In the genomic region with DNA sequence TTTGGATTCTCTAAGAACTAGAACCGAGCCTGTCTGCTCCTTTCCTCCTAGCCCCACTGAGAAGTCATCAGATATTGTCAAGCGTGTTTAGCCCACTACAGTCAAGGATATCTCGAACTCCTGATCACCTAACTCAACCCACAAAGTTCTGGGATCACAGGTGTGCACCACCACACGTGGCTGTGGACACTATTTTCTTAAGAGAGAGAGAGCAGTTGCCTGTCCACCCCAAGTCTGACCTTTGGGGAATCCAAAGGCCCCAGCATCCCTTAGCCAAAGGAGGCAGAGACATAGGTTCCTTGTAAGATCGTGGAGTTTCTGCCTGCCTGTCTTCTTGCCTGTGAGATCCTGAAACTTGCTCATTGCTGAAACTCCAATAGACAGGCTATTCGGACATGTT, we compare ENCODE assay signal across 8 mouse cellular contexts. TPM values are rescaled to one million over a fixed set of nuclear protein-coding genes. Genes with fewer than 3 reads are reported as not detected.
DNase-seq lines count a peak whose midpoint lies in the region; ATAC-seq and TF ChIP-seq lines count a peak whose summit lies in the region.

No protein-coding gene starts in this region.

- no peak for ATAC-seq in erythroblast, adult 5-6 weeks (replicated peaks; ENCODE audit: low FRiP score, poor library complexity, severe bottlenecking)
- no peak for ATAC-seq in heart, embryonic 13.5 days (ENCODE audit: extremely low read depth, insufficient number of reproducible peaks, low FRiP score, low TSS enrichment)
- ATAC-seq in liver, embryonic 16.5 days (ENCODE audit: low read depth) = no peak

- peak overlapping the region; percentile 79 for H3K9ac ChIP-seq in heart, embryonic 13.5 days
- no peak overlapping the region; the same call in 1 of the 2 replicates for H3K9ac ChIP-seq in liver, embryonic 16.5 days (ENCODE audit: low read depth, low read length)

- DNase-seq in adipocyte (ENCODE audit: low spot score) = no peak
- DNase-seq in adrenal gland, adult (ENCODE audit: inconsistent age in 2 of 2, low spot score in 1 of 2) = no peak
- no peak for DNase-seq in embryo, embryonic 10.5 days (ENCODE audit: low spot score)

- peaks cover 41% of the 10 kb centered on the region for H3K4me1 ChIP-seq in erythroblast, embryonic 14.5 days (ENCODE audit: control insufficient read depth)
- peaks cover 29% of the 10 kb centered on the region for H3K4me1 ChIP-seq in heart, embryonic 13.5 days
- H3K4me1 ChIP-seq in liver, embryonic 16.5 days (ENCODE audit: control insufficient read depth, low read depth, low read length) = peaks cover 25% of the 10 kb centered on the region

- H3K79me3 ChIP-seq in C2C12 (ENCODE audit: low read depth) = peaks cover 29% of the 10 kb centered on the region

- H3K9me3 ChIP-seq in erythroblast, embryonic 14.5 days (ENCODE audit: control insufficient read depth, low read length) = no peaks in the 10 kb centered on the region
- H3K9me3 ChIP-seq in heart, embryonic 13.5 days = no peaks in the 10 kb centered on the region
- H3K9me3 ChIP-seq in liver, embryonic 16.5 days (replicated peaks; ENCODE audit: control insufficient read depth, low read length) = no peaks in the 10 kb centered on the region

- H3K79me2 ChIP-seq in C2C12 (ENCODE audit: control insufficient read depth, insufficient read depth) = peaks cover 44% of the 10 kb centered on the region

- peaks cover 7% of the 10 kb centered on the region for H3K27me3 ChIP-seq in erythroblast, embryonic 14.5 days (ENCODE audit: control insufficient read depth)
- H3K27me3 ChIP-seq in C2C12 (ENCODE audit: control insufficient read depth, insufficient read depth, insufficient read length) = no peaks in the 10 kb centered on the region
- peaks cover under 1% of the 10 kb centered on the region; the same call in 1 of the 2 replicates for H3K27me3 ChIP-seq in heart, embryonic 13.5 days (replicated peaks)
- no peaks in the 10 kb centered on the region for H3K27me3 ChIP-seq in liver, embryonic 16.5 days (ENCODE audit: control insufficient read depth, insufficient read depth, low read depth, low read length)

- WGBS in heart, embryonic 13.5 days = 27% methylated on average over 6 of the region's 6 CpGs
- WGBS in liver, embryonic 16.5 days (ENCODE audit: insufficient replicate concordance) = 22% methylated on average over 6 of the region's 6 CpGs

- H3K36me3 ChIP-seq in erythroblast, embryonic 14.5 days (ENCODE audit: control insufficient read depth) = peaks cover 32% of the 10 kb centered on the region
- peaks cover 39% of the 10 kb centered on the region for H3K36me3 ChIP-seq in C2C12 (ENCODE audit: control insufficient read depth, insufficient read depth)
- H3K36me3 ChIP-seq in heart, embryonic 13.5 days = peaks cover 30% of the 10 kb centered on the region
- H3K36me3 ChIP-seq in liver, embryonic 16.5 days (ENCODE audit: control insufficient read depth, insufficient read depth) = peaks cover 27% of the 10 kb centered on the region

- H3K4me3 ChIP-seq in erythroblast, embryonic 14.5 days (replicated peaks) = peak overlapping the region; percentile 70
- peak overlapping the region; percentile 16 for H3K4me3 ChIP-seq in C2C12 (ENCODE audit: insufficient read depth, poor library complexity, severe bottlenecking)
- H3K4me3 ChIP-seq in heart, embryonic 13.5 days = peak overlapping the region; percentile 96
- peak overlapping the region; percentile 87 for H3K4me3 ChIP-seq in liver, embryonic 16.5 days (ENCODE audit: low read depth, low read length)

- 0 out of 2 replicates have a peak overlapping the region, but pooled peaks have one; percentile 3 for H3K27ac ChIP-seq in heart, embryonic 13.5 days (replicated peaks)
- no peak overlapping the region; the same call in 1 of the 2 replicates for H3K27ac ChIP-seq in liver, embryonic 16.5 days (ENCODE audit: low read length)

- TF ChIP-seq CTCF in C2C12 (IDR thresholded peaks at IDR 0.05; ENCODE audit: control insufficient read depth, insufficient read depth, insufficient read length) = no peak

- peak overlapping the region; percentile 34 for H3ac ChIP-seq in C2C12 (ENCODE audit: control insufficient read depth, insufficient read length, low read depth)

- peak overlapping the region; percentile 95 for H3K4me2 ChIP-seq in heart, embryonic 13.5 days
- H3K4me2 ChIP-seq in liver, embryonic 16.5 days (ENCODE audit: low read depth, low read length) = peak overlapping the region; percentile 75

TF ChIP-seq in C2C12, 6 proteins besides CTCF, POLR2A, EP300 and RAD21:
- no peak for TF ChIP-seq FOSL1 (IDR thresholded peaks at IDR 0.05; ENCODE audit: insufficient read depth, low read length, poor library complexity, severe bottlenecking)
- TF ChIP-seq MAX (IDR thresholded peaks at IDR 0.05) = no peak
- TF ChIP-seq CEBPB (IDR thresholded peaks at IDR 0.05; ENCODE audit: low read depth) = no peak
- TF ChIP-seq MYOD1 (IDR thresholded peaks at IDR 0.05; ENCODE audit: control insufficient read depth, insufficient read length, low read depth) = no peak
- TF ChIP-seq USF1 (IDR thresholded peaks at IDR 0.05; ENCODE audit: low read depth) = no peak
- no peak for TF ChIP-seq MYOG (IDR thresholded peaks at IDR 0.05; ENCODE audit: control insufficient read depth, extremely low read depth, insufficient read length)

RNA-seq across cellular contexts. Expression of a gene that starts 0.6 kb away (rescaled TPM):
- polyA plus RNA-seq in erythroblast, embryonic 14.5 days (2012) = 18.9 and 23.5 TPM in 2 replicates
- 473 and 504 TPM in 2 replicates for total RNA-seq in erythroblast, adult 5-6 weeks (2015; ENCODE audit: low replicate concordance)
- total RNA-seq in erythroblast, adult 5-6 weeks (2017; ENCODE audit: low replicate concordance) = 101 and 131 TPM in 2 replicates
- 1,915 TPM for polyA plus RNA-seq in C2C12 (2012; fragmentation: generic; extraction: Trizol)
- polyA plus RNA-seq in heart, embryonic 13.5 days (2015; fragmentation: Nextera tagmentation; extraction: Ambion mirVana) = 358 and 371 TPM in 2 replicates
- polyA plus RNA-seq in liver, embryonic 16.5 days (2015; fragmentation: Nextera tagmentation; extraction: Ambion mirVana) = 252 and 283 TPM in 2 replicates

Comparison
In these comparisons a context has a peak if more than half of its experiments do, and no peak if none do; other contexts are left out.
1. H3K4me3 ChIP-seq: peak in every context shown above with its lines; median percentile 96 in heart, embryonic 13.5 days; 87 in liver, embryonic 16.5 days; 70 in erythroblast, embryonic 14.5 days; 16 in C2C12.
2. RNA of a gene that starts 0.6 kb away (polyA plus RNA-seq): 1,915 TPM in C2C12 (single experiment), 358 to 371 TPM in heart, embryonic 13.5 days and 252 to 283 TPM in liver, embryonic 16.5 days; 18.9 to 23.5 TPM in erythroblast, embryonic 14.5 days; every median in the first group is over 10 times any median in the second.